Mouse (Mus musculus) monocyte, adult 5-6 weeks (primary cell): ENCODE measurements around the gene Tmem127. TPM values are rescaled to one million over a fixed set of nuclear protein-coding genes. Genes with fewer than 3 reads are reported as not detected.

Experiments
- ATAC-seq: fragments of 153-309, 156-312 bp; replicated peaks from 2 replicates; pipeline ENCODE4 v1.8.0; 2017; ENCODE audit warnings: mild to moderate bottlenecking; ENCODE audit not compliant: low TSS enrichment, insufficient number of reproducible peaks, severe bottlenecking, poor library complexity, low FRiP score
- total RNA-seq: library from RNA; stranded (forward); fragments of 200-1000, 200-491, 200-594 nt; gene quantifications from 3 replicates; pipeline ENCODE4 v1.2.3, GENCODE M21; 2017

The Tmem127 gene
- total RNA-seq, 1 experiment from 2014 or later, result 50.4 TPM

DNA sequence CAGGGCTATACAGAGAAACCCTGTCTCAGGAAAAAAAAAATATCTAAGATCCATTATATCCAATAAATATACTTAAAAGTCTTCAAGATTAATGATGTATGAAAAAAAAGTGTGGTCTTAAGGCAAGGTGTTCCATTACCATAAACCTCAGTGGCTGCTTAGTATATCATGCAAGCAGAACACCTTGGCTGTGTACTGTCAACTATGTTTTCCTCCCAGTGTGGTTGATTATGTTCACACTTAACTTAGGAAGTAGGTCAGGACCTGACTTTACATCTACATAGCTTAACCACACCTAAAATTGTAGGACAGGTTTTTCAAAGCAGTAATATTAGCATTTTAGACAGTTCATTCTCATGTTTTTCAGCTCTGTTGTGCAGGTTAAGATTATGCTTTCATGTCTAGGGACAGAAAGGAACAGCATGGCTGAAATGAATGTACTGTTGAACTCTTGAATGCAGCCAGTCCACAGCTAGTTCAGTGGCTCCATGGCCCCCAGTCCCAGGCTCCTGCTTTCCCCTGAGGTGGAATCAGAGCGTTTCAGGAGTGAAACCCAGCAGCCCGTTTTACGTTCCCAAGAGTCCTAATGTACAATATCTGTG, 57.0 kb downstream of the Tmem127 start:
- ATAC-seq, result no peak

DNA sequence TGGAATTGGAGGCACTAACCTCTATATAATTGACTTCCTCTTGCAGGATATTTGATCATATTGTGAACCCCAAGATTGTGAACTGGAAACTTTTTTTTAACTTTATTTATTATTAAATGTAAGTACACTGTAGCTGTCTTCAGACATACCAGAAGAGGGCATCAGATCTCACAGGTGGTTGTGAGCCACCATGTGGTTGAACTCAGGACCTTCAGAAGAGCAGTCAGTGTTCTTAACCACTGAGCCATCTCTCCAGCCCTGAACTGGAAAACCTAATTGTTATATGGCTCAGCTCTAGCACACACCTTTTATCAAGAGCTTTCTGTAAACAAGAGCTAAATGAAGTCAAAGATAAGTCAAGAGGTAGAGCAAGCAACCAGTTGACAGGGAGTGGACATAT, 58.4 kb downstream of the Tmem127 start:
- ATAC-seq, result no peak

DNA sequence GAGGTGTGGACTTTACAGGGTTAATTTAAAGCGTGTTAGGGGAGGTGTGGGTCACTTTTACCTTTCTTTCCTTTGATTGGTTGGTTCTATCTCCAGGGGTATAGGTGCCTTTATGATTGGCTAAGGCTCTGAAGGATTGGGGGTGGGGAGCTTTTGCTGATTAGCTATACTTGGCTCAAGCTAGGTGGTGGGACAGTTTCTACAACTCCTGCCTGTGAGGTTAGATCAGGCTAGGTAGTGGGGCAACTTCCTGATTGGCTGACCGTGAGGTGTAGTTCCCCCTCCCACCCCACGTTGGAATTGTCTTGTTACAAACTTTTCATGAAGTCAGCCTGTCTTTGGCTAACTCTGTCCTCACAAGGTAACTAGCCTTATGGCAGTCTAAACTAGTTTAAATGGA, 59.5 kb downstream of the Tmem127 start:
- ATAC-seq, result no peak

DNA sequence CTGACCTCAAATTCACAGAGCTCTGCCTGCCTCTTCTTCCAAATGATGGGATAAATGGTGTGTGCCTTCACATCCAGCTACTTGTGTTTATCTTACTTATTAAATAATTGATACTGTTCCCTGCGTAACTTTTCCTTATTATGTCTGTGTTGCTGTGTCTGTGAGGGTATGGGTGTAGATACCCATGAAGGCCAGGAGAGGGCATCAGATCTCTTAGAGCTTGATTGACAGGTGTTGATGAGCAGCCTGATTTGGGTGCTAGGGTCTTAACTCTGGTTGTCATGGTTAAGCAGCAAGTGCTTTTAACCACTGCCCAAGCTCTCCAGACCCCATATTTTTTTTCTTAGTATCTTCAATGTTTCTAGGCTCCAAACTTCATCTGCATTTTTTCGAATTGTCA, 61.0 kb downstream of the Tmem127 start:
- ATAC-seq, result peak; percentile 75

DNA sequence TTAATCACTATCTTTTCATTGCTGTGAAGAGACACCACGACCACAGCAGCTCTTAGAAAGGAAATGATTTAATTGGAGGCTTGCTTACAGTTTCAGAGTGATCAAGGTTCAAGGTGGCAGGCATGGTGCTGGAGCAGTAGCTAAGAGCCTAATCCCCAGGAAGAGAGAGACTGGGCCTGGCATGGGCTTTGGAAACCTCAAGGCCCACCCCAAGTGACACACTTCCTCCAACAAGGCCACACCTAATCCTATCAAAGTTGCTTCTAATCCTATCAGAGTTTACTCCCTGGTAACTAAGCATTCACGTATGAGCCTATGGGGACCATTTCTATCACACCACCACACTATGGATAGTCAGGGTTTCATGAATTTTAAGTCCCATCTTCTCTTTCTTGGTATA, 62.5 kb downstream of the Tmem127 start:
- no peak for ATAC-seq

DNA sequence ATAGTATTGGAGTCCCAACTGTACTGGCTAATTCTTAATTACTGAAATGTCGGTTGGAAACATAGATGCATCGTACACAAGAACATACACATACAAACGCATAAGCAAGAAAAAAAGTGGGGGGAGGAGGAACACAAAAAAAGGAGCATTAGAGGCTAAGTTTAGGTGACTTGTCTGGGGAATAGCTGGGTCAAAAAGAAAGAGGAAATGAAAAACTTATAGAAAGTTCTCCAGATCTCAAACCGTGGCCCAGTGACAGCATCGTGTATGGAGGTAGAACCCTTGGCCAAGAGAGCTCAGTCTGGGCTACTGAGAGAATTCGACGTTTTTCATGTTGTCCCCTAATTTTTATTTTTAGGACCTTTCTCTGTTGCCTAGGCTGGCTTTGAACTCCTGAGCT, 63.0 kb downstream of the Tmem127 start:
- ATAC-seq, result no peak

Other genes starting within 250 kb of the Tmem127 start
- 16.6 to 37.9 TPM (median 24.0 TPM) in 3 replicates for gene Ap4e1, start 239.2 kb upstream of the Tmem127 start, total RNA-seq
- gene Blvra, start 177.2 kb upstream of the Tmem127 start, total RNA-seq, result 37.5 to 57.1 TPM (median 46.3 TPM) in 3 replicates
- 3.0 to 8.1 TPM (median 4.6 TPM) in 3 replicates for gene Ncaph, start 114.0 kb upstream of the Tmem127 start, total RNA-seq
- gene Itpripl1, start 104.5 kb upstream of the Tmem127 start, total RNA-seq, result 10.8 to 22.5 TPM (median 14.0 TPM) in 3 replicates
- 1.1 to 3.4 TPM (median 2.5 TPM) in 3 replicates for gene 1810024B03Rik, start 39.6 kb upstream of the Tmem127 start, total RNA-seq
- 146 to 205 TPM (median 156 TPM) in 3 replicates for gene Snrnp200, start 39.5 kb upstream of the Tmem127 start, total RNA-seq
- 24.8 to 32.6 TPM (median 28.7 TPM) in 3 replicates for gene Ciao1, start 92 bp upstream of the Tmem127 start, total RNA-seq
- gene Stard7, start 22.3 kb downstream of the Tmem127 start, total RNA-seq, result 76.8 to 93.7 TPM (median 93.1 TPM) in 3 replicates
- 141 to 443 TPM (median 158 TPM) in 3 replicates for gene Dusp2, start 88.3 kb downstream of the Tmem127 start, total RNA-seq
- gene Astl, start 90.7 kb downstream of the Tmem127 start, total RNA-seq, result 0.11 to 1.6 TPM (median 1.1 TPM) in 3 replicates
- gene Adra2b, start 115.3 kb downstream of the Tmem127 start, total RNA-seq, result 0.10 TPM in 1 of 3 replicates, not detected in the others
- not detected in 3 replicates for gene Gpat2, start 177.3 kb downstream of the Tmem127 start, total RNA-seq
- 6.5 to 14.6 TPM (median 7.1 TPM) in 3 replicates for gene Fahd2a, start 196.7 kb downstream of the Tmem127 start, total RNA-seq